Mouse (Mus musculus) CD4-positive, CD25-positive, alpha-beta regulatory T cell, adult 4 months (primary cell): ENCODE data around the gene Bag2. TPM values are rescaled to one million over a fixed set of nuclear protein-coding genes. Genes with fewer than 3 reads are reported as not detected.
A peak's percentile ranks its signal among the peaks of the same experiment; 100 is the strongest.
"Not testable (repeated sequence)": the region's sequence is repeated elsewhere in the genome, so short reads cannot be mapped to it uniquely, and the experiment has no call there.

Source experiments
- ATAC-seq: one replicate; pipeline ENCODE4 v1.8.0; 2017
- polyA plus RNA-seq, 2 experiments: library from polyadenylated mRNA; unstranded; fragments of 100-300 nt; shearing (Covaris generic); gene quantifications; one replicate each; pipeline ENCODE4 v1.2.1; 2017

Bag2 gene
- polyA plus RNA-seq, 2 experiments from 2014 or later = 0.91 to 2.3 TPM

GRCm38 (mm10) chr1:33749109-33749508 lies 8.5 kb downstream of the Bag2 start:
- ATAC-seq = no peak

- no peak for ATAC-seq
Measured at GRCm38 (mm10) chr1:33745901-33746300, 11.7 kb downstream of the Bag2 start.

GRCm38 (mm10) chr1:33744815-33745214 lies 12.8 kb downstream of the Bag2 start:
- not testable (repeated sequence) for ATAC-seq

- peak; percentile 63 for ATAC-seq
Measured at GRCm38 (mm10) chr1:33742903-33743302, 14.7 kb downstream of the Bag2 start.

- peak; percentile 86 for ATAC-seq
Measured at GRCm38 (mm10) chr1:33739302-33739701, 18.3 kb downstream of the Bag2 start.

- ATAC-seq = peak; percentile 42
Measured at GRCm38 (mm10) chr1:33738681-33739278, 18.8 kb downstream of the Bag2 start.

GRCm38 (mm10) chr1:33738281-33738680 lies 19.3 kb downstream of the Bag2 start:
- ATAC-seq = no peak

- no peak for ATAC-seq
Measured at GRCm38 (mm10) chr1:33734001-33734685, 23.5 kb downstream of the Bag2 start.

- ATAC-seq = no peak
Measured at GRCm38 (mm10) chr1:33733044-33733443, 24.6 kb downstream of the Bag2 start.

- no peak for ATAC-seq
Measured at GRCm38 (mm10) chr1:33725086-33725485, 32.5 kb downstream of the Bag2 start.

GRCm38 (mm10) chr1:33724516-33724915 lies 33.1 kb downstream of the Bag2 start:
- no peak for ATAC-seq

- ATAC-seq = no peak
Measured at GRCm38 (mm10) chr1:33721020-33721419, 36.6 kb downstream of the Bag2 start.

GRCm38 (mm10) chr1:33720231-33720630 lies 37.4 kb downstream of the Bag2 start:
- ATAC-seq = no peak

GRCm38 (mm10) chr1:33719733-33720225 lies 37.8 kb downstream of the Bag2 start, which contains the start of gene Rab23:
Rab23 (plus strand) TSS chr1:33719887.
- ATAC-seq = peak; percentile 88

- ATAC-seq = no peak
Measured at GRCm38 (mm10) chr1:33717636-33718035, 40.0 kb downstream of the Bag2 start.

GRCm38 (mm10) chr1:33714796-33715195 lies 42.8 kb downstream of the Bag2 start:
- no peak for ATAC-seq

GRCm38 (mm10) chr1:33712026-33712425 lies 45.6 kb downstream of the Bag2 start:
- no peak for ATAC-seq

- peak; percentile 71 for ATAC-seq
Measured at GRCm38 (mm10) chr1:33709615-33710014, 48.0 kb downstream of the Bag2 start.

GRCm38 (mm10) chr1:33701244-33701643 lies 56.4 kb downstream of the Bag2 start:
- no peak for ATAC-seq

- no peak for ATAC-seq
Measured at GRCm38 (mm10) chr1:33696016-33696415, 61.6 kb downstream of the Bag2 start.
